ENCODE assay signal across 8 mouse cellular contexts in the genomic region with DNA sequence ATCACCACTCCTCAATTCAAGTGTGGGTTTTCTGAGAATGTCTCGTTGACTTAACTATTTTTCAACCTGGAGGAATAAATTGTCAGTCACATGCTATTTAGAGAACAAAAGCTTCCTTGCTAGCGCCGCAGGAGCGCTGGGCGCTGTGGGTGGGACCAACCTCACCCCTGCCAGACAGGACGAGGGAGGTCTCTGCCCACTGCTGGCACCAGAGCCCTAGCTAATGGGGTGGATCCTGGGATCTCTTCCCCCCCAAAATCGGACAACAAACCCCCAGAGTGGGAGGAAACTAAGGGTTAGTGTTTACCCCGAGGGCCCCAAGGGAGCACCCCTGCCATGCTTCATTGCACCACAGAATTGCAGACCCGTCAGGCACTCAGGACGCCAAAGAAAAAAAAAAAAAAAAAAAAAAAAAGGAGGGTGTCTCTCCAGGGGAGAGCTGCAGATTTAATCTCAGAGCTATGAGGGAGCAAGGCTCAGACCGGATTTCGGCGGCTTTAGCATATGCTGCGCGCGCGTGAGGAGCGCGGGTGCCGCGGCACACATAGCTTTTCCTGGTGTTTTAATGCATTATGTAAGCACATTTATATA. TPM values are rescaled to one million over a fixed set of nuclear protein-coding genes. Genes with fewer than 3 reads are reported as not detected.
A peak's percentile ranks its signal among the peaks of the same experiment; 100 is the strongest.
DNase-seq lines count a peak whose midpoint lies in the region; ATAC-seq and TF ChIP-seq lines count a peak whose summit lies in the region.

No protein-coding gene starts in this region.

- DNase-seq in gastrocnemius, adult 2 months: no peak
- no peak for DNase-seq in gastrocnemius, postnatal 25 days
- peak; percentile 3 for DNase-seq in NIH3T3 (ENCODE audit: low read depth)
- DNase-seq in forebrain, embryonic 11.5 days (ENCODE audit: low spot score): no peak
- peak; percentile 64 for DNase-seq in telencephalon, adult 2 months (ENCODE audit: low read depth, low spot score)
- no peak for DNase-seq in adrenal gland, adult 18-20 months (ENCODE audit: low spot score in 2 of 2)

- no peak for TF ChIP-seq CTCF in gastrocnemius, adult 2 months (IDR thresholded peaks at IDR 0.05)

- peaks cover 11% of the 10 kb centered on the region for H3K27me3 ChIP-seq in forebrain, embryonic 11.5 days (ENCODE audit: control insufficient read depth, insufficient read depth, low read length)
- peaks cover 8% of the 10 kb centered on the region; the same call in 1 of the 2 replicates for H3K27me3 ChIP-seq in kidney, embryonic 16.5 days (ENCODE audit: insufficient read depth, low read length)
- peaks cover 24% of the 10 kb centered on the region for H3K27me3 ChIP-seq in midbrain, embryonic 13.5 days

- 1% methylated on average over 21 of the region's 21 CpGs for WGBS in forebrain, embryonic 11.5 days
- WGBS in kidney, embryonic 16.5 days: 0% methylated on average over 21 of the region's 21 CpGs
- 1% methylated on average over 21 of the region's 21 CpGs for WGBS in midbrain, embryonic 13.5 days

- peaks cover 8% of the 10 kb centered on the region; the same call in 1 of the 2 replicates for H3K4me1 ChIP-seq in forebrain, embryonic 11.5 days (replicated peaks; ENCODE audit: control insufficient read depth, insufficient read depth, low read length)
- peaks cover 16% of the 10 kb centered on the region for H3K4me1 ChIP-seq in kidney, embryonic 16.5 days (ENCODE audit: insufficient read depth, low read length)
- peaks cover 20% of the 10 kb centered on the region for H3K4me1 ChIP-seq in midbrain, embryonic 13.5 days (replicated peaks)

- no peaks in the 10 kb centered on the region for H3K9me3 ChIP-seq in forebrain, embryonic 11.5 days (ENCODE audit: control insufficient read depth, low read length)
- H3K9me3 ChIP-seq in kidney, embryonic 16.5 days (ENCODE audit: low read length): no peaks in the 10 kb centered on the region
- no peaks in the 10 kb centered on the region for H3K9me3 ChIP-seq in midbrain, embryonic 13.5 days

- H3K36me3 ChIP-seq in forebrain, embryonic 11.5 days (ENCODE audit: control insufficient read depth, insufficient read depth, low read length): no peaks in the 10 kb centered on the region
- no peaks in the 10 kb centered on the region for H3K36me3 ChIP-seq in kidney, embryonic 16.5 days (ENCODE audit: insufficient read depth, low read length)
- H3K36me3 ChIP-seq in midbrain, embryonic 13.5 days: no peaks in the 10 kb centered on the region

- ATAC-seq in forebrain, embryonic 11.5 days (replicated peaks; ENCODE audit: low FRiP score): no peak
- ATAC-seq in kidney, embryonic 16.5 days (ENCODE audit: low FRiP score, low TSS enrichment): peak; percentile 77
- ATAC-seq in midbrain, embryonic 13.5 days: peak; percentile 71

- H3K4me3 ChIP-seq in gastrocnemius, adult 2 months: peak overlapping the region; percentile 59
- H3K4me3 ChIP-seq in forebrain, embryonic 11.5 days (ENCODE audit: low read depth, low read length): peak overlapping the region; percentile 14
- H3K4me3 ChIP-seq in kidney, embryonic 16.5 days (ENCODE audit: low read length): peak overlapping the region; percentile 35
- H3K4me3 ChIP-seq in midbrain, embryonic 13.5 days (replicated peaks): peak overlapping the region; percentile 34

- peak overlapping the region; percentile 47 for H3K4me2 ChIP-seq in forebrain, embryonic 11.5 days (ENCODE audit: low read depth, low read length, severe bottlenecking)
- H3K4me2 ChIP-seq in kidney, embryonic 16.5 days (replicated peaks; ENCODE audit: low read depth, low read length): peak overlapping the region; percentile 52
- peak overlapping the region; percentile 62 for H3K4me2 ChIP-seq in midbrain, embryonic 13.5 days (replicated peaks)

- intact Hi-C loops in gastrocnemius, adult 2 months (cut with DNase I): no loop called here

- peak overlapping the region; percentile 27; the same call in 1 of the 2 replicates for H3K9ac ChIP-seq in forebrain, embryonic 11.5 days (ENCODE audit: low read length)
- H3K9ac ChIP-seq in kidney, embryonic 16.5 days (replicated peaks; ENCODE audit: low read length): peak overlapping the region; percentile 25; the same call in 1 of the 2 replicates
- peak overlapping the region; percentile 48; the same call in 1 of the 2 replicates for H3K9ac ChIP-seq in midbrain, embryonic 13.5 days (replicated peaks)

- no peak overlapping the region; the same call in 1 of the 2 replicates for H3K27ac ChIP-seq in gastrocnemius, adult 2 months
- no peak overlapping the region for H3K27ac ChIP-seq in forebrain, embryonic 11.5 days (ENCODE audit: low read depth, low read length)
- H3K27ac ChIP-seq in kidney, embryonic 16.5 days (ENCODE audit: low read length): peak overlapping the region; percentile 87
- no peak overlapping the region; the same call in 1 of the 2 replicates for H3K27ac ChIP-seq in midbrain, embryonic 13.5 days

RNA-seq across cellular contexts. Expression of a gene that starts 35.2 kb away (rescaled TPM):
- under 1 TPM; 0.25 to 0.26 TPM for total RNA-seq in gastrocnemius, adult 2 months (2021)
- total RNA-seq in gastrocnemius, postnatal 25 days (2021): under 1 TPM; 0.20 to 0.32 TPM
- 0.05 TPM in 1 of 2 replicates, not detected in the other for polyA plus RNA-seq in forebrain, embryonic 11.5 days (2014; fragmentation: Nextera tagmentation; extraction: Ambion mirVana)
- 0.15 and 0.16 TPM in 2 replicates for polyA plus RNA-seq in kidney, embryonic 16.5 days (2015; fragmentation: Nextera tagmentation; extraction: Ambion mirVana)
- 0.05 and 0.07 TPM in 2 replicates for polyA plus RNA-seq in midbrain, embryonic 13.5 days (2015; fragmentation: Nextera tagmentation; extraction: Ambion mirVana)
- 1 to 10 TPM in 1 of 2 experiments, under 1 TPM in 1; 0.70 to 1.2 TPM for total RNA-seq in adrenal gland, adult 18-20 months (2021)

Comparison
In these comparisons a context has a peak if more than half of its experiments do, and no peak if none do; other contexts are left out.
1. DNase-seq: peak in NIH3T3 (single experiment) and telencephalon, adult 2 months (single experiment); none in gastrocnemius, adult 2 months (single experiment), gastrocnemius, postnatal 25 days (single experiment), forebrain, embryonic 11.5 days (single experiment) and adrenal gland, adult 18-20 months (0 of 2).
2. Peak in every context shown above with its lines, with median percentiles within 50 percentile points of each other: H3K4me3 ChIP-seq, H3K4me2 ChIP-seq and H3K9ac ChIP-seq.